In the genomic region with DNA sequence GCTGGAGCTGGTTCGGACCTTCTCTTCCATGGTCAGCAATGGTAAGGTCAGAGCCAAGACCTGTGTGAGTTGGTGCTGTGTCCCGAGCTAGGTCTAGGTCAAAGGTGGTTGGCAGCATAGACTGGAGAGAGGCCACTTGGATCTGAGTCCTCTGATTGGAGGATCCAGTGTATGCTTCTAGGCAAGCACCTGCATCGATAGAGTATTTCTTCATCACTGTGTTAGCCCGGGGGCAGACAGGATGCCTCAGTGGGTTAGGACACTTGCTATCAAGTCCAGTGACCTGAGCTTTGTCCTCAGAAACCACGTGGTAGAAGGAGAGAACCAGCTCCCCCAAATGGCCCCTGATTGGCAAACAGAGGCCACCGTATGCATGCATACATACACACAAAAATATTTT, we compare ENCODE assay signal across 31 mouse cellular contexts. TPM values are rescaled to one million over a fixed set of nuclear protein-coding genes. Genes with fewer than 3 reads are reported as not detected.
DNase-seq lines count a peak whose midpoint lies in the region; ATAC-seq and TF ChIP-seq lines count a peak whose summit lies in the region.
"Had no signal": no experiment of that assay in that cellular context is flagged by ENCODE, and none has a peak within 500 bp of the region (broad histone marks: within the 10 kb centered on the region; RNA-seq: fewer than 3 reads in every experiment).

No protein-coding gene starts in this region.

- no peaks in the 10 kb centered on the region for H3K79me2 ChIP-seq in liver, adult 2 months (ENCODE audit: control insufficient read depth, insufficient read depth, low read length)

- H3K9ac ChIP-seq in liver, adult 2 months (ENCODE audit: low read depth, low read length): no peak overlapping the region
- H3K9ac ChIP-seq in liver, embryonic 13.5 days: no peak overlapping the region
- no peak overlapping the region for H3K9ac ChIP-seq in liver, embryonic 16.5 days (ENCODE audit: low read depth, low read length)
- H3K9ac ChIP-seq in forebrain, embryonic 11.5 days (ENCODE audit: low read length): no peak overlapping the region
- H3K9ac ChIP-seq: embryonic facial prominence, embryonic 12.5 days; embryonic facial prominence, embryonic 15.5 days; forebrain, embryonic 12.5 days; forebrain, embryonic 15.5 days; hindbrain, embryonic 12.5 days; hindbrain, embryonic 15.5 days had no signal

- no peak for TF ChIP-seq CTCF in liver, adult 2 months (IDR thresholded peaks at IDR 0.05; ENCODE audit: low read depth, low read length)

- no peak overlapping the region for H3K4me2 ChIP-seq in liver, embryonic 13.5 days
- H3K4me2 ChIP-seq in liver, embryonic 16.5 days (ENCODE audit: low read depth, low read length): no peak overlapping the region
- H3K4me2 ChIP-seq in forebrain, embryonic 11.5 days (ENCODE audit: low read depth, low read length, severe bottlenecking): no peak overlapping the region
- H3K4me2 ChIP-seq: embryonic facial prominence, embryonic 12.5 days; embryonic facial prominence, embryonic 15.5 days; forebrain, embryonic 12.5 days; forebrain, embryonic 15.5 days; heart, embryonic 11.5 days; hindbrain, embryonic 12.5 days; hindbrain, embryonic 15.5 days had no signal

- peak; percentile 45 for DNase-seq in adrenal gland, adult 2 months
- no peak for DNase-seq in adrenal gland, adult 8-10 months
- peak; percentile 100 for DNase-seq in liver, adult 2 months (ENCODE audit: extremely low read depth, low read depth, low spot score)
- no peak for DNase-seq in liver
- DNase-seq in liver, embryonic 13.5 days: no peak
- no peak for DNase-seq in forebrain, embryonic 11.5 days (ENCODE audit: low spot score)
- no peak for DNase-seq in right cerebral cortex, adult 18-20 months
- DNase-seq: adrenal gland, postnatal 36 days; cerebellum, adult 11 months; cerebellum, adult 2 months; cerebellum, adult 9-11 months; cerebellum, postnatal 25 days; gastrocnemius, postnatal 10 days; gastrocnemius, postnatal 36 days had no signal

- TF ChIP-seq POLR2A in liver, adult 2 months (IDR thresholded peaks at IDR 0.05; ENCODE audit: extremely low read depth, insufficient read depth, low read length): no peak

- ATAC-seq in liver, embryonic 13.5 days (ENCODE audit: low read depth): peak; percentile 30
- peak; percentile 59 for ATAC-seq in liver, embryonic 16.5 days (ENCODE audit: low read depth)
- ATAC-seq in forebrain, embryonic 11.5 days (replicated peaks; ENCODE audit: low FRiP score): no peak
- ATAC-seq: activated CD4-positive, CD25-positive, alpha-beta regulatory T cell, adult 4 months; forebrain, embryonic 15.5 days had no signal

- no peaks in the 10 kb centered on the region for H3K27me3 ChIP-seq in liver, adult 2 months (ENCODE audit: control insufficient read depth, insufficient read depth, low read length)
- H3K27me3 ChIP-seq in liver, embryonic 13.5 days: 0 out of 2 replicates have a peak, but pooled peaks cover 9% of the 10 kb centered on the region
- no peaks in the 10 kb centered on the region for H3K27me3 ChIP-seq in liver, embryonic 16.5 days (ENCODE audit: control insufficient read depth, insufficient read depth, low read depth, low read length)
- peaks cover 3% of the 10 kb centered on the region; the same call in 1 of the 2 replicates for H3K27me3 ChIP-seq in forebrain, embryonic 11.5 days (ENCODE audit: control insufficient read depth, insufficient read depth, low read length)
- H3K27me3 ChIP-seq: embryonic facial prominence, embryonic 15.5 days; forebrain, embryonic 15.5 days; hindbrain, embryonic 15.5 days had no signal

- 16% methylated on average over 6 of the region's 6 CpGs for WGBS in liver, adult 2 months
- WGBS in liver, embryonic 13.5 days (ENCODE audit: insufficient replicate concordance): 52% methylated on average over 6 of the region's 6 CpGs
- WGBS in liver, embryonic 16.5 days (ENCODE audit: insufficient replicate concordance): 48% methylated on average over 6 of the region's 6 CpGs
- WGBS in forebrain, embryonic 11.5 days: 83% methylated on average over 6 of the region's 6 CpGs

- H3K4me1 ChIP-seq in liver, adult 2 months (ENCODE audit: control insufficient read depth, insufficient read depth, low read length): peaks cover 10% of the 10 kb centered on the region
- H3K4me1 ChIP-seq in liver, embryonic 13.5 days (replicated peaks): peaks cover 30% of the 10 kb centered on the region
- H3K4me1 ChIP-seq in liver, embryonic 16.5 days (ENCODE audit: control insufficient read depth, low read depth, low read length): no peaks in the 10 kb centered on the region; the same call in 1 of the 2 replicates
- H3K4me1 ChIP-seq in forebrain, embryonic 11.5 days (replicated peaks; ENCODE audit: control insufficient read depth, insufficient read depth, low read length): no peaks in the 10 kb centered on the region

- peak overlapping the region; percentile 75 for H3K27ac ChIP-seq in liver, adult 2 months (replicated peaks; ENCODE audit: insufficient read depth, low read depth, low read length)
- peak overlapping the region; percentile 29; the same call in 1 of the 2 replicates for H3K27ac ChIP-seq in liver, embryonic 13.5 days
- no peak overlapping the region for H3K27ac ChIP-seq in liver, embryonic 16.5 days (ENCODE audit: low read length)
- no peak overlapping the region for H3K27ac ChIP-seq in forebrain, embryonic 11.5 days (ENCODE audit: low read depth, low read length)
- H3K27ac ChIP-seq: embryonic facial prominence, embryonic 12.5 days; embryonic facial prominence, embryonic 15.5 days; forebrain, embryonic 12.5 days; forebrain, embryonic 15.5 days; hindbrain, embryonic 12.5 days; hindbrain, embryonic 15.5 days had no signal

- no peak overlapping the region for H3K4me3 ChIP-seq in liver, adult 2 months (ENCODE audit: insufficient read depth, low read depth, low read length)
- no peak overlapping the region for H3K4me3 ChIP-seq in liver, embryonic 13.5 days (replicated peaks)
- H3K4me3 ChIP-seq in liver, embryonic 16.5 days (ENCODE audit: low read depth, low read length): no peak overlapping the region
- no peak overlapping the region for H3K4me3 ChIP-seq in forebrain, embryonic 11.5 days (ENCODE audit: low read depth, low read length)
- H3K4me3 ChIP-seq: embryonic facial prominence, embryonic 12.5 days; embryonic facial prominence, embryonic 15.5 days; forebrain, embryonic 12.5 days; forebrain, embryonic 15.5 days; hindbrain, embryonic 12.5 days; hindbrain, embryonic 15.5 days had no signal

- no peaks in the 10 kb centered on the region for H3K9me3 ChIP-seq in liver, embryonic 13.5 days (replicated peaks)
- H3K9me3 ChIP-seq in liver, embryonic 16.5 days (replicated peaks; ENCODE audit: control insufficient read depth, low read length): no peaks in the 10 kb centered on the region
- no peaks in the 10 kb centered on the region for H3K9me3 ChIP-seq in forebrain, embryonic 11.5 days (ENCODE audit: control insufficient read depth, low read length)
- H3K9me3 ChIP-seq: embryonic facial prominence, embryonic 12.5 days; embryonic facial prominence, embryonic 15.5 days; forebrain, embryonic 12.5 days; forebrain, embryonic 15.5 days; hindbrain, embryonic 12.5 days; hindbrain, embryonic 15.5 days had no signal

- H3K36me3 ChIP-seq in liver, adult 2 months (ENCODE audit: control insufficient read depth, insufficient read depth, low read length): peaks cover 42% of the 10 kb centered on the region
- H3K36me3 ChIP-seq in liver, embryonic 13.5 days: peaks cover 72% of the 10 kb centered on the region
- H3K36me3 ChIP-seq in liver, embryonic 16.5 days (ENCODE audit: control insufficient read depth, insufficient read depth): peaks cover 35% of the 10 kb centered on the region
- no peaks in the 10 kb centered on the region for H3K36me3 ChIP-seq in forebrain, embryonic 11.5 days (ENCODE audit: control insufficient read depth, insufficient read depth, low read length)
- H3K36me3 ChIP-seq: embryonic facial prominence, embryonic 12.5 days; embryonic facial prominence, embryonic 15.5 days; forebrain, embryonic 12.5 days; forebrain, embryonic 15.5 days; hindbrain, embryonic 12.5 days; hindbrain, embryonic 15.5 days had no signal

RNA-seq across cellular contexts. Expression of a gene that starts 10.6 kb away (rescaled TPM):
- total RNA-seq in adrenal gland, adult 2 months (2021): 1 to 10 TPM; 1.1 to 1.9 TPM
- polyA plus RNA-seq in adrenal gland, adult 2 months (2012; rRNA removed): 1.9 and 2.4 TPM in 2 replicates
- total RNA-seq in adrenal gland, adult 8-10 months (2022): 1 to 10 TPM in 2 of 4 experiments, under 1 TPM in 2; 0.96 to 1.8 (median 1.1) TPM
- 225 and 288 TPM in 2 replicates for total RNA-seq in liver, adult 2 months (2014; rRNA removed)
- 478 and 486 TPM in 2 replicates for polyA plus RNA-seq in liver, adult 2 months (2012; rRNA removed)
- 41.5 and 45.7 TPM in 2 replicates for polyA plus RNA-seq in liver, embryonic 13.5 days (2015; fragmentation: Nextera tagmentation; extraction: Ambion mirVana)
- 60.5 and 62.5 TPM in 2 replicates for polyA plus RNA-seq in liver, embryonic 16.5 days (2015; fragmentation: Nextera tagmentation; extraction: Ambion mirVana)
- 1.2 and 2.1 TPM in 2 replicates for polyA plus RNA-seq in forebrain, embryonic 11.5 days (2014; fragmentation: Nextera tagmentation; extraction: Ambion mirVana)
- total RNA-seq: gastrocnemius, postnatal 36 days had no signal

RNA-seq across cellular contexts. Expression of a gene that starts 20.6 kb away (rescaled TPM):
- total RNA-seq in adrenal gland, adult 2 months (2021): 10 to 100 TPM; 45.4 to 54.1 TPM
- polyA plus RNA-seq in adrenal gland, adult 2 months (2012; rRNA removed): 211 TPM in 2 replicates
- total RNA-seq in adrenal gland, adult 8-10 months (2022): 10 to 100 TPM; 42.2 to 65.0 (median 52.4) TPM
- total RNA-seq in liver, adult 2 months (2014; rRNA removed): 4.3 and 6.5 TPM in 2 replicates
- polyA plus RNA-seq in liver, adult 2 months (2012; rRNA removed): 84.3 and 98.8 TPM in 2 replicates
- 32.3 and 32.8 TPM in 2 replicates for polyA plus RNA-seq in liver, embryonic 13.5 days (2015; fragmentation: Nextera tagmentation; extraction: Ambion mirVana)
- 21.3 and 23.1 TPM in 2 replicates for polyA plus RNA-seq in liver, embryonic 16.5 days (2015; fragmentation: Nextera tagmentation; extraction: Ambion mirVana)
- polyA plus RNA-seq in forebrain, embryonic 11.5 days (2014; fragmentation: Nextera tagmentation; extraction: Ambion mirVana): 20.3 and 22.8 TPM in 2 replicates

RNA-seq across cellular contexts. Expression of a gene that starts 26.9 kb away (rescaled TPM):
- 1 to 10 TPM; 2.8 to 5.2 TPM for total RNA-seq in adrenal gland, adult 2 months (2021)
- 6.0 and 10.0 TPM in 2 replicates for polyA plus RNA-seq in adrenal gland, adult 2 months (2012; rRNA removed)
- 1 to 10 TPM; 4.4 to 9.1 (median 6.3) TPM for total RNA-seq in adrenal gland, adult 8-10 months (2022)
- total RNA-seq in liver, adult 2 months (2014; rRNA removed): not detected in 2 replicates
- not detected in 2 replicates for polyA plus RNA-seq in liver, adult 2 months (2012; rRNA removed)
- 0.14 and 0.16 TPM in 2 replicates for polyA plus RNA-seq in liver, embryonic 13.5 days (2015; fragmentation: Nextera tagmentation; extraction: Ambion mirVana)
- 0.05 TPM in 1 of 2 replicates, not detected in the other for polyA plus RNA-seq in liver, embryonic 16.5 days (2015; fragmentation: Nextera tagmentation; extraction: Ambion mirVana)
- polyA plus RNA-seq in forebrain, embryonic 11.5 days (2014; fragmentation: Nextera tagmentation; extraction: Ambion mirVana): 20.5 and 22.8 TPM in 2 replicates
- total RNA-seq: common myeloid progenitor, adult 5-6 weeks; ES-E14; gastrocnemius, adult 18-20 months; gastrocnemius, postnatal 36 days; granulocyte monocyte progenitor cell, adult 5-6 weeks; heart, adult 8-10 months; heart, postnatal 25 days; hematopoietic stem cell, adult 5-6 weeks had no signal
- polyA plus RNA-seq: activated CD4-positive, CD25-positive, alpha-beta regulatory T cell, adult 4 months; heart, postnatal 0 days had no signal

RNA-seq across cellular contexts. Expression of a gene that starts 33.3 kb away (rescaled TPM):
- total RNA-seq in adrenal gland, adult 2 months (2021): 1,000 to 10,000 TPM; 1,014 to 1,197 TPM
- polyA plus RNA-seq in adrenal gland, adult 2 months (2012; rRNA removed): 1,453 and 1,846 TPM in 2 replicates
- total RNA-seq in adrenal gland, adult 8-10 months (2022): 1,000 to 10,000 TPM; 1,036 to 1,320 (median 1,219) TPM
- total RNA-seq in liver, adult 2 months (2014; rRNA removed): 4.4 and 6.7 TPM in 2 replicates
- polyA plus RNA-seq in liver, adult 2 months (2012; rRNA removed): 11.9 TPM in 2 replicates
- polyA plus RNA-seq in liver, embryonic 13.5 days (2015; fragmentation: Nextera tagmentation; extraction: Ambion mirVana): 15.5 and 16.1 TPM in 2 replicates
- 15.0 and 21.5 TPM in 2 replicates for polyA plus RNA-seq in liver, embryonic 16.5 days (2015; fragmentation: Nextera tagmentation; extraction: Ambion mirVana)
- polyA plus RNA-seq in forebrain, embryonic 11.5 days (2014; fragmentation: Nextera tagmentation; extraction: Ambion mirVana): 54.8 and 63.0 TPM in 2 replicates
- total RNA-seq: common myeloid progenitor, adult 5-6 weeks; hematopoietic stem cell, adult 5-6 weeks had no signal

RNA-seq across cellular contexts. Expression of a gene that starts 46.9 kb away (rescaled TPM):
- total RNA-seq in adrenal gland, adult 2 months (2021): 100 to 1,000 TPM; 553 to 611 TPM
- polyA plus RNA-seq in adrenal gland, adult 2 months (2012; rRNA removed): 1,578 and 1,712 TPM in 2 replicates
- 100 to 1,000 TPM; 569 to 665 (median 622) TPM for total RNA-seq in adrenal gland, adult 8-10 months (2022)
- 87.2 and 134 TPM in 2 replicates for total RNA-seq in liver, adult 2 months (2014; rRNA removed)
- 332 and 431 TPM in 2 replicates for polyA plus RNA-seq in liver, adult 2 months (2012; rRNA removed)
- polyA plus RNA-seq in liver, embryonic 13.5 days (2015; fragmentation: Nextera tagmentation; extraction: Ambion mirVana): 139 and 159 TPM in 2 replicates
- polyA plus RNA-seq in liver, embryonic 16.5 days (2015; fragmentation: Nextera tagmentation; extraction: Ambion mirVana): 125 and 127 TPM in 2 replicates
- polyA plus RNA-seq in forebrain, embryonic 11.5 days (2014; fragmentation: Nextera tagmentation; extraction: Ambion mirVana): 410 and 508 TPM in 2 replicates

Comparison
In these comparisons a context has a peak if more than half of its experiments do, and no peak if none do; other contexts are left out.
1. DNase-seq: peak in adrenal gland, adult 2 months (single experiment) and liver, adult 2 months (single experiment); none in adrenal gland, adult 8-10 months (single experiment), liver (single experiment), liver, embryonic 13.5 days (single experiment), forebrain, embryonic 11.5 days (single experiment) and right cerebral cortex, adult 18-20 months (single experiment).
2. H3K27ac ChIP-seq: peak in liver, adult 2 months (single experiment) and liver, embryonic 13.5 days (single experiment); none in liver, embryonic 16.5 days (single experiment) and forebrain, embryonic 11.5 days (single experiment).
3. RNA of a gene that starts 10.6 kb away (polyA plus RNA-seq): 478 to 486 TPM in liver, adult 2 months, 60.5 to 62.5 TPM in liver, embryonic 16.5 days and 41.5 to 45.7 TPM in liver, embryonic 13.5 days; 1.9 to 2.4 TPM in adrenal gland, adult 2 months and 1.2 to 2.1 TPM in forebrain, embryonic 11.5 days; every median in the first group is over 10 times any median in the second.